Comparison of ENCODE assay signal across 8 mouse cellular contexts in the genomic region with DNA sequence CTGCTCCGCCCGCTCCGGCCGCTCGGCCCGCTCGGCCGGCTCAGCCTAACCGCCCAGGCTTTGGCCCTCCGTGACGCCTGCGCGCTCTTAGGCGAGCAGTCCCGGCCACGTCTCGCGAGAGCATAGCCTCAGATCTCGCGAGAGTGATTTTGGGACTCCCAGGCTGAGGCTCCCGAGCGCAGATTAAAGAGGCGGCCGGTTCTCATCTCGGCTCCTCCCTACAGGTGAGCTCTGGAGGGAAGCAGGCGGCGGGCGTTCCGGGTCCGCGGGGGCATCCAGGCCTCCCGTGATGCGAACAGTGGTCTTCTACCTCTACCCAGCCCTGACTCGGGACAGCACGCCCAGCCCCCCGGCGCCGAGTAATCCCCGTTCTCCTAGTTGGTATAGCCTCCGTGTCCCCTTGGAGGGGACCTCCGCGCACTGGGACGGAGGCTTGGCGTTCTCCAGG. TPM values are rescaled to one million over a fixed set of nuclear protein-coding genes. Genes with fewer than 3 reads are reported as not detected.
DNase-seq lines count a peak whose midpoint lies in the region; ATAC-seq and TF ChIP-seq lines count a peak whose summit lies in the region.

A gene (minus strand): TSS at position 89 of the 448 bp plus-strand sequence.

- H3K27me3 ChIP-seq in hindbrain, embryonic 10.5 days (ENCODE audit: insufficient read depth, poor library complexity, severe bottlenecking) = peaks cover 60% of the 10 kb centered on the region
- H3K27me3 ChIP-seq in lung, postnatal 0 days (replicated peaks; ENCODE audit: insufficient read depth, low read length) = no peaks in the 10 kb centered on the region

- H3K9me3 ChIP-seq in hindbrain, embryonic 10.5 days = no peaks in the 10 kb centered on the region
- H3K9me3 ChIP-seq in lung, postnatal 0 days (ENCODE audit: low read length) = no peaks in the 10 kb centered on the region

- TF ChIP-seq CTCF in lung, postnatal 0 days (IDR thresholded peaks at IDR 0.05) = no peak

- peak; percentile 99 for ATAC-seq in lung, postnatal 0 days

- peak within 1 kb of the TSS; percentile 92 for H3K27ac ChIP-seq in hindbrain, embryonic 10.5 days
- peak within 1 kb of the TSS; percentile 74 for H3K27ac ChIP-seq in lung, postnatal 0 days (ENCODE audit: low read length)

- H3K9ac ChIP-seq in lung, postnatal 0 days (replicated peaks; ENCODE audit: low read depth) = peak within 1 kb of the TSS; percentile 54

- peaks cover 12% of the 10 kb centered on the region; the same call in 1 of the 2 replicates for H3K4me1 ChIP-seq in hindbrain, embryonic 10.5 days (replicated peaks)
- H3K4me1 ChIP-seq in lung, postnatal 0 days (ENCODE audit: insufficient read depth, low read depth, low read length) = no peaks in the 10 kb centered on the region

- no peak for TF ChIP-seq EP300 in lung, postnatal 0 days (IDR thresholded peaks at IDR 0.05)

- H3K36me3 ChIP-seq in hindbrain, embryonic 10.5 days = no peaks in the 10 kb centered on the region
- H3K36me3 ChIP-seq in lung, postnatal 0 days (ENCODE audit: insufficient read depth, low read length) = no peaks in the 10 kb centered on the region

- DNase-seq in MEL-GATA-1-ER (ENCODE audit: extremely low read depth, low read depth) = peak; percentile 78
- DNase-seq in cerebellum, adult 8-10 months = peak; percentile 85
- peak; percentile 90 for DNase-seq in forelimb bud, embryonic 11.5 days (ENCODE audit: low read depth, low spot score)
- DNase-seq in hindbrain, embryonic 10.5 days (ENCODE audit: low spot score) = peak; percentile 85
- DNase-seq in layer of hippocampus, adult 9-11 months = peak; percentile 92
- peak; percentile 93 for DNase-seq in lung, postnatal 0 days (ENCODE audit: low spot score)
- peak; percentile 75 for DNase-seq in ovary, postnatal 14 days (ENCODE audit: low spot score)
- peak; percentile 88 for DNase-seq in thymus, postnatal 14 days

- H3K4me3 ChIP-seq in hindbrain, embryonic 10.5 days = peak within 1 kb of the TSS; percentile 64
- H3K4me3 ChIP-seq in lung, postnatal 0 days (ENCODE audit: low read depth, low read length) = peak within 1 kb of the TSS; percentile 56

- peak within 1 kb of the TSS; percentile 65 for H3K4me2 ChIP-seq in lung, postnatal 0 days (replicated peaks; ENCODE audit: low read depth, low read length)

- WGBS in hindbrain, embryonic 10.5 days = 15% methylated on average over 44 of the region's 44 CpGs
- 15% methylated on average over 37 of the region's 44 CpGs for WGBS in lung, postnatal 0 days

RNA-seq across cellular contexts. Expression of the gene that starts here (rescaled TPM):
- polyA plus RNA-seq in hindbrain, embryonic 10.5 days (2016; fragmentation: Nextera tagmentation; extraction: Ambion mirVana) = 6.2 and 7.0 TPM in 2 replicates
- polyA plus RNA-seq in lung, postnatal 0 days (2015; fragmentation: Nextera tagmentation; extraction: Ambion mirVana) = 6.1 and 6.6 TPM in 2 replicates

Comparison
In these comparisons a context has a peak if more than half of its experiments do, and no peak if none do; other contexts are left out.
1. Peak in every context shown above with its lines: DNase-seq, ATAC-seq, H3K4me3 ChIP-seq and H3K27ac ChIP-seq.